Mouse (Mus musculus) cerebellum, postnatal 4 days (tissue): Measurements from ENCODE around the gene Pi4k2a.

Experiments used
- DNase-seq, 2 experiments: peaks; one replicate each; pipeline ENCODE4 v3.0.0; 2022; ENCODE audit warnings: low spot score in 2 of 2, mixed read lengths in 1 of 2

The Pi4k2a gene

DNA sequence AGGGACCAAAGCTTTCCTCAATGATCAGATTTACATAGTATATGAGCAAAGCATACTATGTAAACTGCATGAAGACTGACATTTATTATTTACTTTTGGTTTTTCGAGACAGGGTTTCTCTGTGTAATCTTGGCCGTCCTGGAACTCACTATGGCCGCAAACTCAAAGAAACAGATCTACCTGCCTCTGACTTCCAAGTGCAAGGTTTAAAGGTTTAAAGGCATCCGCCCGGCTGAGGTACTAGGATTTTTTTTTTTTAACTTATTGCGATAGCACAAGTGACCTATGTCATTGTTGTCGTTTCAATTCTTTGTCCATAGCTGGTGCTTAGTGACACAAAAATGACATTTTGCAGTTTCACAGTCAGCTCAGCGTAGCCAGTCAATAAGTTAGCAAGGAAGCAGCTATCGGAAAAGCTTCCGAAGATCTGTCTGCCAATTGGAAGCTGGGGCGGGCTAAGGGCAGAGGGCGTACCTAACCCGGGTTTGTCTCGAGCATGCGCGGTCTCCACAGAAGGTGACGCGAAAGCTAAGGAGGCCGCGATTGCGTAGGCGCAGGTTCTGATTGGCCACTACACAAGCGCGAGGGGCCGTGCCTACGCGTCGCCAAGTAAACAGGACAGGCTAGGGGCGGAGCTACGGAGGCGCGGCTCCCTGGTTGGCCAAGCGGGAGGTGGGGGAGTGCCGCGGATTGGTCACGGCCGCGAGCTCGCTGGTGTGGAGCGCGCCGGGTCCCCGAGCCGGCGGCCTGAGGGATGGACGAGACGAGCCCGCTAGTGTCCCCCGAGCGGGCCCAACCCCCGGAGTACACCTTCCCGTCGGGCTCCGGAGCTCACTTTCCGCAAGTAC is at the start of gene Pi4k2a:
Gene Pi4k2a (plus strand): TSS at position 723 of the 848 bp plus-strand sequence.
- DNase-seq, result peak; percentile 90 to 96

DNA sequence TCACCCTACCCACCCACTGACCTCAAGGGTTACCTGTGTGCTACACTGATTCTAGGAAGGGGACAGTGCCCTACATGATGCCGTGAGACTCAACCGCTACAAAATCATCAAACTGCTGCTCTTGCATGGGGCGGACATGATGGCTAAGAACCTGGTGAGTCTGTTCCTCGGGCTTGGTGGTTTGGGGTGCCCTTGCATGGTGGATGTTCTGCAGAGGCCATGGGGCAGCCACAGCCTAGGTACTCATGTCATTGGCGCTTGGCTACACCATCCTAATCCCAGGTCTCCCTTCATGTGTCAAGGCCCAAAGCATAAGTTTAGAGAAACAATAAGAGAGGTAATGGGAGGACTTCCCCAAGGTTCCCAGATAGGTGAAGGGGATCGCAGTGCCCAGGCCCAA is 46.3 kb upstream of the Pi4k2a start:
- DNase-seq, result no peak

DNA sequence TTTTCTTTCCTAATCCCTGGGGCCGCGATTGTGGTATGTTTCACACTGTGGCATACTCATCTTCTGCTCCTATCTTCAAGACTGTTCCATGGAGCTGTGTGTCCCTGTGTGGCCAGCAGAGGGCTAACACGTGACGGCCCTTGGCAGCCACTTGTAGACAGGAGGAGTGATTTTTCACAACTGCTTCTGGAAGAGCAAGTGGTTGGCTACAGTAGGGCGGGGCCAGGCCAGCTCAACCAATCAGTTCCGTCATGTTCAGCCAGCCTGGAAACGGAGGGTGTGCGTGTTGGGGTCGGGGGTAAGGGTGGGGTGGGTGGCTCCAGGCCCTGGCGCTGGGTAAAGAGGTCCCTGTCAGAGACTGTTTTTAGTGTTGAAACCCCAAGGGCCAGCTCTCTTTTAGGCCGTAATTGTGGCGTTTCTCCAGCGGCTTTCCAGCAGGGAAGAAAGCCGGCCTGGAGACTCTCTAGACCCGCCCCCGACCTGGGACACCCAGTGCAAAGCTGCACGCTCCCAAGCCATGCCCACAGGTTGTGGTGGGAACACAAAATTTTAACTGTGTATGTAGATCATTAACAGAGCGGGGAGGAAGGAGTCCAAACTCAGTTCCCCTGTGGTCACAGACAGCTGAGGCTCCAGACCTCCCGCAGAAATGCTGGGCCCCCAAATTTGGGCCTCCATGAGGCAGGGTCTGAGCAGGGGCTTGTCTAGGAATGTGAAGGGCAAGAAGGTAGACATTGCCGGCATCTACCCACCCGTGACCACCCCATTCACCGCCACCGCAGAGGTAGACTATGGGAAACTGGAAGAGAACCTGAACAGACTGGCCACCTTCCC is 44.8 kb upstream of the Pi4k2a start, which contains the start of gene Hoga1:
Gene Hoga1 (plus strand): TSS at position 342 of the 834 bp plus-strand sequence.
- peak in 1 of 2 experiments; percentile 73 for DNase-seq

DNA sequence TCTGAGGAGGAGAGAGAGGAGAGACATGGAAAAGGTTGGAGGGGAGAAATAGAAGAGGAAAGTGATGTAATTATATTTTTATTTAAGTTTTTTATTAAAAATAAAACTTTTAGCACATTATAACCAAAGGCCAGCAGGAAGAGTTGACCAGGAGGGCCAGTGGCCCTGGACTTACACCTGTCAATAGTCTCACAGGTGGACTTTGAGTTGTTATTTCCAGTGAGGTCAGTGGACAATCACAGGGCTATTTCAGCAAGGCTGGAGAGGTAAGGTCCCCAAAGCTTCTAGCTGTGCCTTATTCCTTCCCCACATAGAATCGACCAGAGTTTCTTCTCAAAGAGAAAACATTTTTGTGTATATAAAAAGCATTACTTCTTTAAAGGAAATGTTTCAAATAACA is 40.0 kb upstream of the Pi4k2a start:
- no peak for DNase-seq

DNA sequence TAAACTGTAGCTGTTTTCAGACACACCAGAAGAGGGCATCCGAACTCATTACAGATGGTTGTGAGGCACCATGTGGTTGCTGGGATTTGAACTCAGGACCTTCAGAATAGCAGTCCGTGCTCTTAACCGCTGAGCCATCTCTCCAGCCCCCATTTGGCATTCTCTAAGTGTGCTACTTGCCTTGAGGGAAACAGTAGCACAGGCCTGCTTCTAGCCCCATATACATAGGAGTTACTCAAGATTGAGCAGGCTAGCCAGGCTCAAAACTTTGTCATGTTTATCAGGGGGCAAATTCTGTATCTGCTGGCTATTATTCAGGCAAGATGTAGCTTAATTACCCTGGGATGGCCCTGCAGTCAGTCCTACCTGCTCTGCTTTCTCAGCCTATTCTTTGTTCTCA is 38.9 kb upstream of the Pi4k2a start:
- DNase-seq, result no peak

DNA sequence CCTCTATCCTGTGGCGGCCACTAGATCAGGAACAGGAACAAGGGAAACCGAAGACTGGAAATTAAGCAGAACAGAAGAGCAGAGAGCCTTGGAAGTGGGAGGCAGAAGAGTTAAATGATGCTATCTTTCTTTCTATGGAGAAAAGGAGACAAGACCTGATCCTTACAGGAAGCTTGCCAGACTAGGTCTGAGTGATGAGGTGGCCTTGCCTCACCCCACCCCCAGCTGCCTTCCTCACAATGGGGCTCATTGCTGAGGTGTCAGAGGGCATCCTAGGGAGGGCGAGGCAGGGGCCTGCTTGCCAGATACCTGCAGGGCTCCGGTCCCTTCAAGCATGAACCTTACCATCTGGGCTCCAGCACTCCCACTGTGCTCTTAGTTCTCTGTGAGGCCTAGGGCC is 38.3 kb upstream of the Pi4k2a start, which contains the start of gene 4933411K16Rik:
Gene 4933411K16Rik (plus strand): TSS at position 301 of the 400 bp plus-strand sequence.
- no peak for DNase-seq

DNA sequence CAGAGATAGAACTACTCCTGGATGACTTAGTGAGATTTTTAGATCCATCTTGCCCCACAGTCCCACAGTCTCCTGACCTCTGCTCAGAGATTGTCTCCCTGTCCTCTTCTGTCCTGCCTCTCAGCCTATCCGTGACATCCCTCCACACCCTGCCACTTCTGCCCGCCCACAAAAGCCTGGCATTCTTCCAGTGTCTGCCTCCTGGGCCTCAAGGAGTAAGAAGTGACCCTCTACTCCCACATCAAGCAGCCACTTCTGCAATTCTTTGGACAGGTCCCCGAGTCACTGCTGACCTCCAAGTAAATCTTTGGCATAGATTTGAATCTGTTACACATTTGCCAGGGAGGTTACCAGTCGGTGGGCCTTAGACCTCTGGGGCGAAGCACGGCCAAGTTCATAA is 36.0 kb upstream of the Pi4k2a start:
- no peak for DNase-seq

DNA sequence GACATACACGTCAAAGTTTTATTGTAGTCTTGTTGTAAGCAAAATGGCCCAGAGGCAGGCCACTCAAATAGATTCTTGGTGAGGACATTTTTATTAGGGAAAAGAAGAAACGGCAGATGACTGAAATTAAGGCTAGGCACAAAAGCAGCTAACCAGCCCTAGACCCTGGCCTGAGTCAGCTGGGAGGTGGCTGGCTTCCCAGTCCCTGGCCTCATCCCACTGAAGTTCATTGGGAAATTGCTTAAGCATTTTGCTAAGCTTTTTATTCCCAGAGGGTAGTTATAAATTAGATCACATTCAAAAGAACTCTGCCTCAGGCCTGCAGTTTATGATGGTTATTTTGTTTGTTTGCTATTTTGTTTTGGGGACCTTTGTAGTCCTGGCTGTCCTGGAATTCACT is 34.4 kb upstream of the Pi4k2a start:
- DNase-seq, result no peak

DNA sequence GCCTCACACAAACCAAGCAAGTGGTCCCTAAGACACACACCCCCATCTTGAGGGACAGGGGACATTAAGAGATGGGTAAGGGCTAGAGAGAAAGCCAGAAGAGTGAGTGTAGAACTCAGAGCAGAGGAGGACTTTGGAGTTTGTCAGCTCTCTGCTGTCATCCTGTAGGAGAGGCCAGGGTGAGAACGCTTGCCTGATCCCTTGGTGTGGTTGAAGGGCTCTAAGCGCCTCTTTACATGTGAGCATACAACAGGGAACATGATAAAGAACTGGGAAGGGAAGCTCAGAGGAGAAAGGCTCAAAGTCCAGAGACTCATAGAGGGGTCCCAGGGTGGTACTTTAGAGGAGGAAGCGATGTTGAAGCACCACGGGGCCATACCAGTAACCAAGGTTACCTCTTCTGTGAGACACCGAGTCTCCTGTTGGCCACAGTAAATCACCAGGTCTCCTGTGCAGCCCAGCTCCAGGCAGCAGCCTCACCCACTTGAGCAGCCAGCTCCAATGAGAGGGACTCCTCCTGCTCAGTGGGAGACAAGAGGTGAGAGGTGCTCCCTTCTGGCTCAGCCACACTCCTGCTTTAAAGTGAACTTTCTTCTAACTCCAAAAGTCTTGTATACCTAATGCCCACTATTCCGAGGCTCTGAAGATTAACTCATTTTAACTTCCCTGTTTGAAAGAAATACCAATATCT is 33.4 kb upstream of the Pi4k2a start:
- DNase-seq, result no peak

DNA sequence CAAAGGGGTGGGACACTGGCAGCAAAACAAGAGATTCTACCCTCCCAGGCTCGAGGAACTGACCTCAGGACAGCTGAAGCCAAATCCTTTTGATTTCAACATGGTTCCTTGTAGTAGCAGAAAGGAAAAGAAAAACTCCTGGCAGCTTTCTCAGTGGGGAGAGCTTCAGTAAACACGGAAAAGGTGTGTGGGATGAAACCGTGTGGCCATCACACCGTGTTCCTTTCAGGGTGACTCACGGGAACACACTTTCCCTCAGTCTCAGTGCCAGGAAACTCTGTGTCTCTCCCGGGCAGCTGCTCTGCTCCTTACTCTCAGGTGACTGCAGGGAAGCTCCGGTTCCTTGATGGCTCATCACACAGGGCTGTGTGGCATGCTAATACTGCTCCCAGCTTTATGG is 31.8 kb upstream of the Pi4k2a start:
- DNase-seq, result no peak

DNA sequence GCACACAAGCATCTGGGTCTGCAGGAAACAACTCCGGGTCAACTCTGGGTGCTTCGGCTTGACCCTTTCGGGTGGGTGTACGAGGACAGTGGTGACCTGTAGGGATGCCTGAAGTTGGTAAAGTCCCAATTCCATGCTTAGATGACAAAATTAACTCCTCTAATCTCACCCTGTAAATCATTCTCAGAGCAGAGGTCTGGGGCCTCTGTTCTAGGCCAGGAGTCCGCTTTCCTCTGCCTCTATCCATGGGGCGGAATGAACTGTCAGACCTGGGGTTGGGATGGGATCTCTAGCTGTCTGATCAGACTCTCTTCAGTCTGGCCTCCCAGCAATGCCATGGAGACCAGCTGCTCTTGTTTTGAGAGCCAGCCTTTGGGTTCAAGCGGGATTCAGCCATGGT is 28.8 kb upstream of the Pi4k2a start:
- DNase-seq, result no peak

DNA sequence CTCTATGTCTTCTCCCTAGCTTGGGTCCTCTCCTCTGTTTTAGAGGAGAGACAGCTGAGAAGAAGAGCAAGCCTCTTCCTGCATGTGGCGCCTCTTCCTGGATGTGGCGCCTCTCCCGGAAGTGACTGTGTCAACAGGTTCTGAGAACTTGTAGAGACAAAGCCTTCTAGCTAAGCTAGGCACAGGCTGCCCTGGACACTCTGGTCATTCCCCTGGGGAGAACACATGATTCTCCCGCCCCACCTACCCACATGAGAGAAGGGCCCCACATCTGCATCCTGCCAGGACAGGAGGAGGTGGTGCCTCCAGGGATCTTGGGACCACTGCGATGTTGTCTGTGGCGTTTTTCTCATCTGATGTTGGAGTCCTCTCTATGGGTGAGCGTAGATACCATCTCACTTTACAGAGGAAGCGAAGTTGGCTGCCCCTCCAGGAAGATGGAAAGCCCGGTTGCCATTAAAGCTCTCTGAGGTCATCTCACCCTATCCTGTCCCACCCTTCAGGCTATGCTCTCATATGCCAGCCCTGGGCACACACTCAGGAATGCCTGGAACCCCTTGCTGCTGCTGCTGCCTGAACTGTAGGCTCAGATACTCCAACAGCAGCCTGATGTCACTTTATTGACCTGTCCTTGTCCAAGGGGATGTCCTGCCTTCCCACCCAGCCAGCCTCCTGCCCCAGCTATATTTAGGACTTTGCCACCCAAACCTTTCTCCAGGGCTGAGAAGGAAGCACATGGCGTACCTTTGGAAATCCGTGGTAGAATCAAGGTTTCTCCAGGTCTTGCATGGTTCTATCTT is 21.6 kb upstream of the Pi4k2a start:
- no peak for DNase-seq

DNA sequence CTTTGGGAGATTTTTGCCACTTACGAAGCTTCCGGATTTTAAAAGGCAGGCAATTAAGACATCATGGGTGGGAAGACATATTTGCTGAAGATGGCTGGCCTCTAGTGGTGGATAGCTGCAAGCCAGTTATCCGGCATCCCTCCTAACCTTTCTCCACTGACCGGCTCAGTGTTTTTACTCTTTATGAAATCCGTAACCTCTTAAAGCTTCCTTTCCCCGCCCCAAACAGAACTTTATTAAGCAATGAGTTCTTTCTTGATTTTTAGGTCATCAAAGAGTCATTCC is 21.1 kb upstream of the Pi4k2a start:
- DNase-seq, result peak in 1 of 2 experiments; percentile 25

DNA sequence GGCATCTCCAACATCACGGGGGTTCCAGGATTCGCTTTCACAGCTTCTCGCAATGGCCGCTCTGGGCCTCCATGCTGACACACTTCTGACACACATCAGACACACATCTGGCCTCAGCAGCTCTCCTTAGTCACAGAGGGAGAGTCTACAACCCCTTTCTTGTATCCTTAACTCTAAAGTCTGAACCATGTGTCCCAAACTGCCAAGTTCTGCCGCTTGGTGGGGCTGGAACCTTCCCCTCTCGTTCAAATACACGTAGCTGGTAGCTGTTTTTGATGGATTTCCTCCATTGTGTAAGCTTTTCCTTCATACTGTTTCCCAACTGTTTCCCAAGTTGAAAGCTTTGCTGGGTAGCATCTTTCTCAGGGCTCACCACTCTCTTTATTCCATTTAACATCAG is 19.0 kb upstream of the Pi4k2a start:
- DNase-seq, result no peak

DNA sequence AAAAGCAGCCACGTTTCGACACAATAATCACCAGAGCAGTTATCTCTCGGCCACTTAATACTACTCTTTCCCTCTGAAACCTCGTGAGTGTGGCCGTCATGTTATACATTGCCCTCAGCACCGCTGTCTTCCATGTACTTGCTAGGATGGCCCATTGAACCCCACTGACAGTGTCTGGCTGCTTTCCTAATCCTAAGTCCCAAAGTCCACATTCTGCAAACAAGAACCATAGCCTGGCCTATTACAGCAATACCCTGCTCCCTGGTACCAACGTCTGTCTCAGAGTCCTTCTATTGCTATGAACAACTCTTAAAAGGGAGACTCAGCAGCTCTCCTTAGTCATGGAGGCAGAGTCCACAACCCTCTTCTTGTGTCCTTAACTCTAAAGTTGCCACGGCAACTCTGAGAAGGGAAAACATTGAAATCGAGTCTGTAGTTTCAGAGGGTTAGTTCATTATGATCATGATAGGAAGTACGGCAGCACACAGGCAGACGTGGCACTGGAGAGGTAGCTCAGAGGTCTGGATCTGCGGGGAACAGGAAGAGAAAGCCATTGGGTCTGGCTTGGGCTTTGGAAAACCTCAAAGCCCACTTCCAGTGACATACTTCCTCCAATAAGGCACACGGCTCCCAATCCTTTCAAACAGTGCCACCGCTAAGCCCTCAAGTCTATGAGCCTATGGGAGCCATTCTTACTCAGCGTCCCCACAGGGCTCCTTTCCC is 18.2 kb upstream of the Pi4k2a start:
- no peak for DNase-seq

DNA sequence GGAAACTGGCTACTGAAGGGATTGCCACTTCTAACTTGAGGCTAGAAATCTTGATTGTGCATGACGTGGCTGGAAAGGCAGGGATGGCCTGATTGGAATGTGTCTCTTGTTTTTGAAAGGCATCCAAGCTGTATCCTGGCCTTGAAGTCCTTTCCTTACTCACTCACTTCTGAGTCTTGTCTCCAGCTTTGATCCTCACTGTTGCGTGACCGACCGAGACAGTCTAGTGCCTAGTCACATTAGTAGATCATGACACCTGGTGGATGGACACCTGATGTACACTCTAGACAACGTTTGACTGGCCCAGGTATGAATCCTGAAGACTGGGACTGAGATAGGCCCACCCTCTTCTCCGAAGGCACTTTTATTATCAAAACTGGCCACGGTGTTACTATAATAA is 17.5 kb upstream of the Pi4k2a start:
- DNase-seq, result no peak

DNA sequence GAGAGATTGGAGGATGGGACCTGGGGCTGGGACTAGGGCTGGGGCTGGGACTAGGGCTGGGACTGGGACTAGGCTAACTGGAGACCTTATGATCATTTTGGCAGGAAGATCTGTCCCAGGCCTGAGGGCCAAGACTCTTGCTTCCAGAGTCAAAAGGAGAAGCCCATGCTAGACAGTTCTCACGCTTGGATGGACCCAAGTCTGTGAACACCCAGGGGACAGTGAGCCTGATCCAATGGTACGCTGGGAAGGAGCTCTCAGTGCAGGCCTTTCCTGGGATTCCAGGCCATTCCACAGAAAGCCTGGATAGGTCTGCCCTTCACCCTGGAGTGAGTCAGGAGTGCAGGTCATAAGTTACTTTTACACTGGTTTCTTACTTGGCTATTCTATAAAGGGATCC is 15.2 kb upstream of the Pi4k2a start:
- no peak for DNase-seq

DNA sequence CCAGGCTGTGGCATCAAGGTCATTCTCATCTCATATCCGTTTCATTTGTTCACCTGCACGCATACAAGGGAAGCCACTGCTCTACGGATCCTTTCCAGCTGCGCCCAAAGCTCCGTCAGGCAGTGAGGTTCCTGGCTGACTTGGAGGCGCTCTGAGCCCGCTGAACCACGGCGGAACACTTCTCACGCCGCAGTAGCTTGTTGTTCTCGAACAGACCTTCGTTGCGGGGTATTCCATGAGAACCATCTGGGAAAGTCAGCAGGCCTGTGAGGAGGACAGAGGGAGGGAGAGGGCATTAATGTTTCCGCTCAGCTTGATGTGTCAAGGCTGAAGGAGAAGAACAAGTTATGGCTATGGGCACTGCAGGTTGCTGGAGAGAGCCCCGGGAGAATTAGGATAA is 14.3 kb upstream of the Pi4k2a start:
- DNase-seq, result no peak

DNA sequence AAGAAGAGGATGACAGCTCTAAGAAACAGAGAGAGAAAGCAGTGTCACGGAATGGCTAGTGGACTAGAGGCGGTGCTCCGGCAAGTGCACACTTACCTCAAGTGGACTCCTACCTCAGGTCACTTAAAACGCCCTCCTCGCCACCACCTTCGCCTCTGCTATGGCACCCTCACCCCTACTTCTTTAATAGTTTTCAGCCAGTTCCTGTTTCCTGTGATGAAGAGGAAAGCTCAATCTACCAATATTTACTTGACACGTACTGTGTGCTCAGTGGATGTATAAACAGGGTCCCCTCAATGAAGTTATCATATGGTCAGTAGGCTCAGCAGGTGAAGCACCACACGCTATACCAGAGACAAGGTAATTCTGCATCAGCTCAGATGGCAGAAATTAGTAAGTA is 11.7 kb upstream of the Pi4k2a start:
- no peak for DNase-seq

DNA sequence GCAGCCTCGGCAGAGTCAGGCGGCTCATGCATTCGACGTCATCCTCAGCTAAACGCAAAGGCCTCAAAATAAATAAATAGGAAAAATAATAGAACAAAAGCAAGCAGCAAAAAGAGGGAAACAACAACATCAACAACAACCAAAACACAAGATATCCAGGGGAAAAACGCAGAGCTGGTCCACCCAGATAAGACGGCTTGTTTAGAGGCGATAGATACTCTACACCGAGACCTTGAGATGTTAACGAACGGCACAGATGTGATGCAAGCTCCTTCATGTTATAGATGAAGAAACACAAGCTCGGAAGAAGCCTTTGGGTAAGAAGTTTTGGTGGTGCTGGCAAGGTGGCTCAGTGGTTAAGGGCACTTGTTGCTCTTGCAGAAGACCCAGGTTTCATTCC is 11.3 kb upstream of the Pi4k2a start:
- DNase-seq, result no peak

DNA sequence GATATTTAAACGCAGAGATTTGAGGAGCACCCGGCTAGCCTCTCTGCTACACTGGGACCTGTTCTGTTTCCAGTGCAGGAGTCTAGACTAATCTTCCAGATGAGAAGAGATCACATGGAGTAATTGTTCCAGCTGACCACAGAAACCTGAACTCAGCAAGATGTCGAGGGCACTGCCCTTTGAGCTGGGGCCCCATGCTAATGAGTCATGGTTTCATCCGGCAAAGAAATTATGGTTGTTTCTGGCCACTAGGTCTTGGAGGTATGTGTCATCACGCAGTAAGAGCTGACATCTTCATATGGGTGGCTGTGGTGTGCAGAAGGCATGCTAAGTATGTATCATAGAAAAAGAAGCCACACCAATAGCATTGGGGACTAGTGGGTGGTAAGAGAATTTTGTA is 10.3 kb upstream of the Pi4k2a start:
- DNase-seq, result no peak
